Comparison of ENCODE assay signal across 8 mouse cellular contexts in the genomic region with DNA sequence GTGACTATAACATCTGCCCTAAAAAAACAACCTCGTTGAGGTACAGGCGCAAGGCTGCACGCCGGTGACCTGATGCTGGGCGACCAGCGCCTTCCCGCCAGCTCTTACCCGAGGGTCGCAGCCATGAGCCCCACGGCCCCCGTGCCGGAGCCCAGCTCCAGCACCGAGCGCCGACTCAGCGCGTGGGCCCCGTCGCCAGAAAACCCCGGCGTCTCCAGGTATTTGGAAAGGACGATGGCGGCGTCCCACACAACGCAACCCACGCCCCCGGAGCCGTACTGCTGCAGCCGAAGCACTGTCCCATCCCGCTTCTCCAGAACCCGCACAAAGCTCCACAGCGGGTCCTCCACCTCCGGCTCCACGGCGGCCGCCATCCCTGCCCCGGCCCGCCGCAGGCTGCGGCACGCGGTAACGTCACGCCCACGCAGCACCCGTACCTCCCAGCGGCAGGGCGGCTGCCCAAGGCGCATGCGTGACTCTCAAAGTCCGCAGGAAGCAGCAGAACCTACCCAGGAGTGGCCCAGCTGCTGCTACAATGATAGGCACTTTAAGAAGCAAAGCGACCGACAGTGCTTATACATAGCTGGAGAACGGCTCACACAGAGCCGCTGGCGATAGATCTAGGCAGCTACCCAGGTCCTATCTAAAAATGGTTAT. TPM values are rescaled to one million over a fixed set of nuclear protein-coding genes. Genes with fewer than 3 reads are reported as not detected.
DNase-seq lines count a peak whose midpoint lies in the region; ATAC-seq lines count a peak whose summit lies in the region.

TSS of gene Vcpkmt (minus strand) at position 416 of the 657 bp plus-strand sequence.

- peak within 1 kb of the TSS; percentile 84 for H3K4me3 ChIP-seq in forebrain, embryonic 11.5 days (ENCODE audit: low read depth, low read length)
- peak within 1 kb of the TSS; percentile 96 for H3K4me3 ChIP-seq in heart, embryonic 16.5 days (ENCODE audit: low read length)
- H3K4me3 ChIP-seq in liver, embryonic 15.5 days (replicated peaks), result peak within 1 kb of the TSS; percentile 77
- H3K4me3 ChIP-seq in neural tube, embryonic 12.5 days, result peak within 1 kb of the TSS; percentile 68

- H3K36me3 ChIP-seq in forebrain, embryonic 11.5 days (ENCODE audit: control insufficient read depth, insufficient read depth, low read length), result no peaks in the 10 kb centered on the region; the same call in 1 of the 2 replicates
- H3K36me3 ChIP-seq in heart, embryonic 16.5 days (ENCODE audit: control insufficient read depth, insufficient read depth), result peaks cover 35% of the 10 kb centered on the region
- H3K36me3 ChIP-seq in liver, embryonic 15.5 days (replicated peaks), result peaks cover 38% of the 10 kb centered on the region
- H3K36me3 ChIP-seq in neural tube, embryonic 12.5 days, result peaks cover 38% of the 10 kb centered on the region

- peak within 1 kb of the TSS; percentile 57 for H3K27ac ChIP-seq in forebrain, embryonic 11.5 days (ENCODE audit: low read depth, low read length)
- H3K27ac ChIP-seq in heart, embryonic 16.5 days (ENCODE audit: low read length), result peak within 1 kb of the TSS; percentile 80
- H3K27ac ChIP-seq in liver, embryonic 15.5 days (replicated peaks), result peak within 1 kb of the TSS; percentile 79
- no peak within 1 kb of the TSS for H3K27ac ChIP-seq in neural tube, embryonic 12.5 days

- peaks cover 10% of the 10 kb centered on the region; the same call in 1 of the 2 replicates for H3K4me1 ChIP-seq in forebrain, embryonic 11.5 days (replicated peaks; ENCODE audit: control insufficient read depth, insufficient read depth, low read length)
- peaks cover 17% of the 10 kb centered on the region for H3K4me1 ChIP-seq in heart, embryonic 16.5 days (ENCODE audit: control insufficient read depth, insufficient read depth, low read length)
- H3K4me1 ChIP-seq in liver, embryonic 15.5 days (replicated peaks), result peaks cover 35% of the 10 kb centered on the region
- H3K4me1 ChIP-seq in neural tube, embryonic 12.5 days, result peaks cover 3% of the 10 kb centered on the region; the same call in 1 of the 2 replicates

- under 1% methylated on average over 56 of the region's 56 CpGs for WGBS in forebrain, embryonic 11.5 days
- WGBS in heart, embryonic 16.5 days, result under 1% methylated on average over 56 of the region's 56 CpGs
- under 1% methylated on average over 56 of the region's 56 CpGs for WGBS in liver, embryonic 15.5 days (ENCODE audit: insufficient replicate concordance)
- WGBS in neural tube, embryonic 12.5 days, result under 1% methylated on average over 56 of the region's 56 CpGs

- peak; percentile 96 for ATAC-seq in forebrain, embryonic 11.5 days (replicated peaks; ENCODE audit: low FRiP score)
- peak; percentile 95 for ATAC-seq in heart, embryonic 16.5 days (replicated peaks; ENCODE audit: extremely low read depth, insufficient read depth, low FRiP score)
- ATAC-seq in liver, embryonic 15.5 days (ENCODE audit: insufficient read depth), result peak; percentile 96
- ATAC-seq in neural tube, embryonic 12.5 days (ENCODE audit: low FRiP score, low read depth), result peak; percentile 95

- H3K9ac ChIP-seq in forebrain, embryonic 11.5 days (ENCODE audit: low read length), result peak within 1 kb of the TSS; percentile 96
- H3K9ac ChIP-seq in heart, embryonic 16.5 days (ENCODE audit: low read length), result peak within 1 kb of the TSS; percentile 93
- H3K9ac ChIP-seq in liver, embryonic 15.5 days, result peak within 1 kb of the TSS; percentile 81
- peak within 1 kb of the TSS; percentile 81 for H3K9ac ChIP-seq in neural tube, embryonic 12.5 days

- H3K4me2 ChIP-seq in forebrain, embryonic 11.5 days (ENCODE audit: low read depth, low read length, severe bottlenecking), result peak within 1 kb of the TSS; percentile 84
- peak within 1 kb of the TSS; percentile 83 for H3K4me2 ChIP-seq in heart, embryonic 16.5 days (ENCODE audit: low read depth, low read length)
- H3K4me2 ChIP-seq in liver, embryonic 15.5 days, result peak within 1 kb of the TSS; percentile 94
- H3K4me2 ChIP-seq in neural tube, embryonic 12.5 days (replicated peaks), result peak within 1 kb of the TSS; percentile 77

- peak; percentile 84 to 87 for DNase-seq in CD8-positive naive resting alpha-beta T cell, adult 2 months (ENCODE audit: low read depth in 2 of 2, low spot score in 2 of 2)
- peak; percentile 89 for DNase-seq in c-Kit-positive CD71-negative TER-119-negative erythroid progenitor cells, embryonic 14.5 days (ENCODE audit: low read depth)
- peak; percentile 94 for DNase-seq in forebrain, embryonic 11.5 days (ENCODE audit: low spot score)
- peak; percentile 88 to 94 for DNase-seq in kidney, postnatal 36 days
- DNase-seq in telencephalon, adult 2 months (ENCODE audit: low read depth, low spot score), result peak; percentile 87

- no peaks in the 10 kb centered on the region for H3K27me3 ChIP-seq in forebrain, embryonic 11.5 days (ENCODE audit: control insufficient read depth, insufficient read depth, low read length)
- H3K27me3 ChIP-seq in heart, embryonic 16.5 days (ENCODE audit: control insufficient read depth, insufficient read depth, low read length), result no peaks in the 10 kb centered on the region
- H3K27me3 ChIP-seq in liver, embryonic 15.5 days, result no peaks in the 10 kb centered on the region
- no peaks in the 10 kb centered on the region for H3K27me3 ChIP-seq in neural tube, embryonic 12.5 days (replicated peaks)

- H3K9me3 ChIP-seq in forebrain, embryonic 11.5 days (ENCODE audit: control insufficient read depth, low read length), result no peaks in the 10 kb centered on the region
- no peaks in the 10 kb centered on the region for H3K9me3 ChIP-seq in heart, embryonic 16.5 days (replicated peaks; ENCODE audit: control insufficient read depth, low read length)
- no peaks in the 10 kb centered on the region for H3K9me3 ChIP-seq in liver, embryonic 15.5 days (replicated peaks)
- H3K9me3 ChIP-seq in neural tube, embryonic 12.5 days, result no peaks in the 10 kb centered on the region

RNA-seq across cellular contexts. Expression of gene Vcpkmt, which starts in this region (rescaled TPM):
- 25.6 and 26.1 TPM in 2 replicates for polyA plus RNA-seq in forebrain, embryonic 11.5 days (2014; fragmentation: Nextera tagmentation; extraction: Ambion mirVana)
- polyA plus RNA-seq in heart, embryonic 16.5 days (2015; fragmentation: Nextera tagmentation; extraction: Ambion mirVana), result 15.7 and 19.2 TPM in 2 replicates
- 11.4 and 12.8 TPM in 2 replicates for polyA plus RNA-seq in liver, embryonic 15.5 days (2015; fragmentation: Nextera tagmentation; extraction: Ambion mirVana)
- 19.9 and 22.7 TPM in 2 replicates for polyA plus RNA-seq in neural tube, embryonic 12.5 days (2016; fragmentation: Nextera tagmentation; extraction: Ambion mirVana)
